Mouse (Mus musculus) adrenal gland, postnatal 36 days (tissue): ENCODE measurements around the gene Gtf2ird1. TPM values are rescaled to one million over a fixed set of nuclear protein-coding genes. Genes with fewer than 3 reads are reported as not detected.
A peak's percentile ranks its signal among the peaks of the same experiment; 100 is the strongest.

Source experiments
- DNase-seq, 2 experiments: peaks; one replicate each; pipeline ENCODE4 v3.0.0; 2021; ENCODE audit warnings: mixed read lengths in 1 of 2
- microRNA-seq: library from miRNA; unstranded; fragments of <30 nt; microRNA quantifications from one replicate; pipeline ENCODE4 v1.2.0, GENCODE M21; 2021
- total RNA-seq, 2 experiments: library from RNA; stranded (reverse); gene quantifications; 2 replicates each; pipeline ENCODE4 v1.2.3; 2021

Gene Gtf2ird1
- total RNA-seq, 2 experiments from 2014 or later, result 44.4 to 59.1 TPM

DNA sequence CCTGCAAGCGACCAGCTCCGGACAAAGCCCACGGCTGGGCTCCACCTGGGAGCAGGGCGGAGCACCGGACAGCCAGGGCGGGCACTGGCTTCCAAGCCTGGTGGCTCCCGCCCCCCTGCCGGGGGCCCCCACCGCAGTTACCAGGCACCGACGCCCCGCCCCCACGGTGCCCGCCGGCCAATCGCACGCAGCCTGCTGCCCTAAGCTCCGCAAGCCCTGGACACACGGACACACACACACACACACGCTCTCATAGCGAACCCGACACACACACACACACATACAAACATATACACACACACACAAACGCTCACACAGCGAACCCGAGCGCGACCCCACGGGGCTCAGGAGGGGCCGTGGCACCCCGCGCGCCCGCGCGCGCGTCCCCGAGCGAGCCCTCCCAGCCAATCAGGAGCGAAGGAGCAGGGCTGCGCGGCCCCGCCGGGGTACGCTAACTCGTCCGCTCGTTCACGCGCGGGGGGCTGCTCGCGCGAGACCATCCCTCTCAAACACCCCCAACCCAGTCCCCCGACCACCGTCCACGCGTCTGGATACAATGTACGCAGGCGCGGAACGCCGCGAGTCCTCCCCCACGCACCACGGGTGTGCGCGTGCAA, 143.0 kb downstream of the Gtf2ird1 start:
- peak; percentile 98 to 99 for DNase-seq

DNA sequence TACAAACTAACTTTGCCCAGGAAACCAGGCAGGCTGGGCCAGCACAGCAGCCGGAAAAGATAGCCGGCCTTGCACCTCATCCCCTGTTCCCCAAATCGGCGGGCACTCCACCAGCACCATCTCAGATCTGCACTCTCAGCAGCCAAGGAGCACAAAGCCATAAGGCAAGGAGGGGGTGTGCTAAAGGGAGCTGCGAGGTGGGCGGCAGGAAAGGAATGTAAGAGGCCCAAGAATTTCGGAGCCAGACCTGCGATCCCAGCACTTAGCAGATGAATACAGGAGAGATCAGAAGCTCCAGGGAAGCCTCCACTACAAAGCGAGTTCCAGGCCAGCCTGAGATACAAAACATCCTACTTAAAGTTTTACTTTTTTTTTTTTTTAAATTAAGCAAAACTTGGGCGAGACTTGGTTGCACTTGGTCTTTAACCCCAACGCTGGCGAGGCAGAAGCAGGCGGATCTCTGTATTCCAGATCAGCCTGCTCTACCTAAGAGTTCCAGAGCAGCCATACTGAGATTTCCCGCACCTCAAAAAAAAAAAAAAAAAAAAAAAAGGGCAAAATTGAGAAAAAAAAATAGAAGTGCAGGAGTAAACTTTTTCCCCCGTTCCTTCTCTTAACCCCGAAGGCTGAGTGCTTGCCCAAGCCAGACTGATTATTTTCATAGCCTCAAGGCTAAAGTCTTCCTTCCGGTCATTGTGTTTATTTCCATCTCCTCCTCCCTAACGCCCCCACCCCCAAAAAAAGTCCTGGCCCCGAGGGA, 143.6 kb downstream of the Gtf2ird1 start:
- peak in 1 of 2 experiments; percentile 43 for DNase-seq

- DNase-seq, result no peak
These were observed 144.6 kb downstream of the Gtf2ird1 start for GRCm38 (mm10) chr5:134311894-134312411.

DNA sequence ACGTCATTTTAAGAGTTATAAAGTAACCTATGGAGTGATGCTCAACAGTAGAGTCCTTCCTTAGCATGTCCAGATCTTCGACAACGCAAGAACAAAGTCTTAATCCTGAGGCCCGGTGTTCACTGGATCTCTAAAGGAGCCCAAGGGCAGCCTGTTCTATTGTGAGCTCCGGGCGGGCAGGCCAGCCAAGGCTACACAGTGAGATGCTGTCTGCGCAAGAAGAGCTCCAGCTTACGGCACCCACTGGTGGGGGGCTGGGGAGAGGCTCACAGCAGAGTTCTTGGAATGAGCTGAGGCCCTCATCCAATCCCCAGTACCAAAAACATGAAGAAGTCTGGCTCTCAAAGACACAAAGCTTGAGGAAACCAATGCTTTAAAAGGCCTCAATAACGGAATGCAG, 146.3 kb downstream of the Gtf2ird1 start:
- peak; percentile 50 to 58 for DNase-seq

- no peak for DNase-seq
These were observed 147.2 kb downstream of the Gtf2ird1 start for GRCm38 (mm10) chr5:134309345-134309744.

Small RNA genes lying within 50 kb of the gene (microRNA-seq; reads per million reads assigned to microRNA genes)
- gene Gm26340 (not detected), gene Mir3965 (not detected)

Other genes starting within 250 kb of the Gtf2ird1 start
- gene Ncf1, start 227.1 kb downstream of the Gtf2ird1 start, total RNA-seq, result 1 to 10 TPM; 5.2 to 9.7 TPM
- gene Gtf2i, start 142.0 kb downstream of the Gtf2ird1 start, total RNA-seq, result 100 to 1,000 TPM; 230 to 239 TPM
- gene Clip2, start 95.7 kb upstream of the Gtf2ird1 start, total RNA-seq, result 10 to 100 TPM; 15.1 to 21.0 TPM
- gene Syna, start 103.5 kb upstream of the Gtf2ird1 start, total RNA-seq, result not detected
- 10 to 100 TPM; 48.2 to 49.4 TPM for gene Rfc2, start 124.7 kb upstream of the Gtf2ird1 start, total RNA-seq
- gene Lat2, start 158.3 kb upstream of the Gtf2ird1 start, total RNA-seq, result 1 to 10 TPM; 3.3 to 4.4 TPM
- 100 to 1,000 TPM; 288 to 289 TPM for gene Eif4h, start 182.8 kb upstream of the Gtf2ird1 start, total RNA-seq
- 10 to 100 TPM; 19.5 to 22.6 TPM for gene Limk1, start 231.9 kb upstream of the Gtf2ird1 start, total RNA-seq